Mouse (Mus musculus) liver, adult (tissue): ENCODE measurements around the gene Hist1h3e.
"Not testable (repeated sequence)": the region's sequence is repeated elsewhere in the genome, so short reads cannot be mapped to it uniquely, and the experiment has no call there.

Experiments used
- GATA4 ChIP-seq: IDR thresholded peaks from 2 replicates; pipeline ENCODE4 v1.6.1; 2014; ENCODE audit warnings: mild to moderate bottlenecking, low read length; ENCODE audit not compliant: insufficient replicate concordance

Hist1h3e gene

GRCm38 (mm10) chr13:23571022-23571503, 8.9 kb upstream of the Hist1h3e start, which contains the start of the genes Hist1h2ae and Hist1h2bg:
TSS of gene Hist1h2ae (minus strand) at chr13:23571220.
TSS of gene Hist1h2bg (plus strand) at chr13:23571396.
- TF ChIP-seq GATA4, result peak; percentile 27; the same call in 1 of the 2 replicates

- TF ChIP-seq GATA4, result no peak
Measured at GRCm38 (mm10) chr13:23564482-23564881, 2.3 kb upstream of the Hist1h3e start.

- TF ChIP-seq GATA4, result no peak
Measured at GRCm38 (mm10) chr13:23562699-23563462, 712 bp upstream of the Hist1h3e start.

- no peak for TF ChIP-seq GATA4
Measured at GRCm38 (mm10) chr13:23556906-23557305, 5.3 kb downstream of the Hist1h3e start.

GRCm38 (mm10) chr13:23555839-23556416, 6.2 kb downstream of the Hist1h3e start:
- TF ChIP-seq GATA4, result no peak

GRCm38 (mm10) chr13:23554925-23555838, 7.0 kb downstream of the Hist1h3e start:
- no peak for TF ChIP-seq GATA4

- no peak for TF ChIP-seq GATA4
Measured at GRCm38 (mm10) chr13:23554393-23554792, 7.8 kb downstream of the Hist1h3e start.

- TF ChIP-seq GATA4, result no peak
Measured at GRCm38 (mm10) chr13:23552962-23553361, 9.2 kb downstream of the Hist1h3e start, which contains the start of gene Hist1h1d. TSS of gene Hist1h1d (plus strand) at chr13:23553262.

GRCm38 (mm10) chr13:23551931-23552914, 9.9 kb downstream of the Hist1h3e start:
- no peak for TF ChIP-seq GATA4

GRCm38 (mm10) chr13:23551146-23551834, 10.9 kb downstream of the Hist1h3e start, which contains the start of gene Hist1h4f:
TSS of gene Hist1h4f (minus strand) at chr13:23551648.
- TF ChIP-seq GATA4, result not testable (repeated sequence)

GRCm38 (mm10) chr13:23550761-23551145, 11.4 kb downstream of the Hist1h3e start:
- no peak for TF ChIP-seq GATA4

- TF ChIP-seq GATA4, result no peak
Measured at GRCm38 (mm10) chr13:23546694-23547093, 15.5 kb downstream of the Hist1h3e start.
